Mouse (Mus musculus) testis, adult 2 months (tissue): ENCODE data around the gene Lmo1.

Source experiments
- CTCF ChIP-seq: fragments of 200-500 bp; IDR thresholded peaks from 2 replicates; pipeline ENCODE4 v1.5.1; 2012; ENCODE audit warnings: low read depth, mild to moderate bottlenecking, inconsistent platforms, low read length, moderate library complexity; ENCODE audit not compliant: control insufficient read depth, insufficient read depth, insufficient replicate concordance
- POLR2A ChIP-seq: fragments of 200-500 bp; IDR thresholded peaks from 2 replicates; pipeline ENCODE4 v1.6.1; 2012; ENCODE audit warnings: low read depth, mild to moderate bottlenecking, inconsistent platforms, low read length, moderate library complexity; ENCODE audit not compliant: control insufficient read depth

DNA sequence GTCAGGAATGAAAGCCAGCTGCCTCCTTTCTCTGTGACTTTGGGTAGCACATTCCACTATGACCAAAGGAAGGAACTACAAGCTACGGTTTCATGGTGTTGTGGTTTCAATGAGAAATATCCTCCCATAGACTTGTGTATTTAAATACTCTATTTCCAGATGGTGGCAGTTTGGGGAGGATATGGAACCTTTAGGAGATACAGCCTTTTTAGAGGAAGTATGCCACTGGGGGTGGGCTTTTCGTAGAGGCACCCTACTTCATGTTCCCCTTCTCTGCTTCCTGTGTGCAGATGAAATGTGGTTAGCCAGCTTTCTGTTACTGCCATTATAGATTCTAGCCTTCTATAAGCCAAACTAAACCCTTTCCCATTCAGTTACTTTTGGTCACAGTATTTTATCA, 34.8 kb upstream of the Lmo1 start:
- no peak for TF ChIP-seq CTCF
- no peak for TF ChIP-seq POLR2A
